Mouse (Mus musculus) stomach, embryonic 14.5 days (tissue): ENCODE data around the gene Rybp. TPM values are rescaled to one million over a fixed set of nuclear protein-coding genes. Genes with fewer than 3 reads are reported as not detected.

Experiments
- ATAC-seq: fragments of 200-750 bp; cut with Nextera tagmentation; 2 replicates; pipeline ENCODE4 v1.8.0; 2017; ENCODE audit warnings: low read depth, moderate TSS enrichment; ENCODE audit not compliant: insufficient number of reproducible peaks, insufficient read depth, low FRiP score
- H3K27ac ChIP-seq: fragments of 300-500 bp; sonication (generic); 2 replicates; pipeline ENCODE4 v1.5.1; 2014; ENCODE audit warnings: mild to moderate bottlenecking, low read length, moderate library complexity, mixed read lengths
- H3K27me3 ChIP-seq: fragments of 300-500 bp; sonication (generic); 2 replicates; pipeline ENCODE4 v1.6.1; 2014; ENCODE audit warnings: low read length, control low read depth, mixed read lengths; ENCODE audit not compliant: control insufficient read depth, insufficient read depth
- H3K36me3 ChIP-seq: fragments of 300-500 bp; sonication (generic); 2 replicates; pipeline ENCODE4 v1.6.1; 2014; ENCODE audit warnings: mild to moderate bottlenecking, control low read depth, low read length, moderate library complexity, mixed read lengths; ENCODE audit not compliant: control insufficient read depth, insufficient read depth
- H3K4me1 ChIP-seq: fragments of 300-500 bp; sonication (generic); 2 replicates; pipeline ENCODE4 v1.6.1; 2014; ENCODE audit warnings: low read length, control low read depth, mixed read lengths; ENCODE audit not compliant: control insufficient read depth, insufficient read depth
- H3K4me2 ChIP-seq: fragments of 300-500 bp; sonication (generic); replicated peaks from 2 replicates; pipeline ENCODE4 v1.6.1; 2014; ENCODE audit warnings: low read depth, low read length, control low read depth
- H3K4me3 ChIP-seq: fragments of 300-500 bp; sonication (generic); 2 replicates; pipeline ENCODE4 v1.5.1; 2014; ENCODE audit warnings: low read depth, low read length, control low read depth
- H3K9ac ChIP-seq: fragments of 300-500 bp; sonication (generic); replicated peaks from 2 replicates; pipeline ENCODE4 v1.6.1; 2014; ENCODE audit warnings: low read depth, mild to moderate bottlenecking, control low read depth, low read length, moderate library complexity, mixed read lengths
- H3K9me3 ChIP-seq: fragments of 300-500 bp; sonication (generic); 2 replicates; pipeline ENCODE4 v1.6.1; 2016; ENCODE audit warnings: low read depth, low read length, control low read depth; ENCODE audit not compliant: control insufficient read depth
- WGBS: fragments of 180-500 bp; shearing (Covaris S2); extraction: QIAGEN DNeasy Blood & Tissue Kit; methylation state at CpG from one replicate; pipeline ENCODE4 v1.1.7; 2014; 5-methylcytosine and 5-hydroxymethylcytosine counted together
- polyA plus RNA-seq: library from polyadenylated mRNA; unstranded; fragments of >200 nt; fragmentation: Nextera tagmentation; extraction: Ambion mirVana; gene quantifications from 2 replicates; pipeline ENCODE4 v1.2.1, GENCODE M21; 2014

Rybp gene
- polyA plus RNA-seq, 1 experiment from 2014 or later, result 12.6 TPM

DNA sequence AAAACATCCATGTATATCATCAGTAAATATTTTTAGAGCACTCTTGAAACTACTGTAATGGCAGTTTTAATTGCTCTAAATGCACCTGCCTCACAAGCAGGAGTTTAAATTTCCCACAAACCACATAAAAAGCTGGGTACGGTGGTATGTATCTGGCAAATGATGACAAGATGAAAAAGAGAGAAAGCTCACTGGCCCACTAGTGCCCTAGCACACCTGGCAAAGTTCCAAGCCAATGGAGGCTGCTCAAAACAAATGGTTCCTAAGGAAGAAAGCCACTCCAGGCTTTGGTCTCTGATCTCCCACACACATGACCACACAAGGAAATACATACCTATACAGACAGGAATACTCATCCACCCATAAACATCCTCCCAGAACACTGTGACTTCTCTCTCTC is 31.9 kb downstream of the Rybp start:
- no peak overlapping the region for H3K9ac ChIP-seq
- H3K27ac ChIP-seq, result no peak overlapping the region
- ATAC-seq, result no peak
- H3K9me3 ChIP-seq, result no peaks in the 10 kb centered on the region
- no peaks in the 10 kb centered on the region for H3K27me3 ChIP-seq
- no peaks in the 10 kb centered on the region for H3K36me3 ChIP-seq
- no peak overlapping the region for H3K4me2 ChIP-seq
- no peaks in the 10 kb centered on the region; the same call in 1 of the 2 replicates for H3K4me1 ChIP-seq
- H3K4me3 ChIP-seq, result no peak overlapping the region
- WGBS, result 29% methylated on average over 1 of the region's 1 CpGs

DNA sequence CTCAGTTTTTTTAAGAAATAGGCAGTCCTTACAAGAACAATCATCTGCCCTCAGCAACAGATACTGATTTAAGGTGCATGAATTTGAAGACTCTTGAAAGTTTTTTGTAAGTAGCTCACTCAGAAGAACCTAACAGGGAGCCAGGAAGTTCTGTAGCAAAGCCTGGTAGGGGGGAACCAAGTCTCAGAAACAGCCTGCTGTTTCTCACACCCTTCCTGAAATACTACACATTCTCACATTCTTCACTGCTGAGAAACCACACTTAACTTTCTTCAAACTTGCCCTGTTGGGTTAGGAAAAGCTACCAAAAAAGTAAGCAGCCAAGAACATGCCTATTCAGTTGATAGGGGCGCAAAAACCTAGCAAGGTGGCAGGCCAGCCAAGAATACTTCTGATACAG is 32.6 kb downstream of the Rybp start:
- no peaks in the 10 kb centered on the region for H3K27me3 ChIP-seq
- ATAC-seq, result no peak
- H3K9ac ChIP-seq, result no peak overlapping the region
- H3K36me3 ChIP-seq, result no peaks in the 10 kb centered on the region
- no peak overlapping the region for H3K27ac ChIP-seq
- H3K4me2 ChIP-seq, result no peak overlapping the region
- H3K4me3 ChIP-seq, result no peak overlapping the region
- 76% methylated on average over 1 of the region's 1 CpGs for WGBS
- H3K9me3 ChIP-seq, result no peaks in the 10 kb centered on the region
- no peaks in the 10 kb centered on the region; the same call in 1 of the 2 replicates for H3K4me1 ChIP-seq

DNA sequence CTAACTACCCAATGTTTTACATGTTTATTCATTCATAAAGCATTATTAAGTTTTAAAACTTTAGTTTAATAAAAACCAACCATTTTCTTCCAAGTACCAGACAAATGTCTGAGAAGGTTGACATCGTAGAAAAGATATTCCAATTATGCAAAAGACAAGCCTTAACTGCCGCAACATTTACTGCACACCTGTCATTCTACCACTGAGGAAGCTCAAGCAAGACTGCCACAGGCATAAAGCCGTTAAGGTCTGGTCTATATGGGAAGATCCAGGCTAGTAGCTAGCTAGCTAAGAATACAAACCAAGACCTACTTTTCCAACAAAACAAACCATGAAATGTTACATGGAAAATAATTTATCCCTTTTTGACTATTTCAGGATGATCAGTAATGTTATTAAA is 42.8 kb downstream of the Rybp start:
- no peaks in the 10 kb centered on the region for H3K4me1 ChIP-seq
- ATAC-seq, result no peak
- no peaks in the 10 kb centered on the region for H3K9me3 ChIP-seq
- H3K27me3 ChIP-seq, result no peaks in the 10 kb centered on the region
- no peaks in the 10 kb centered on the region for H3K36me3 ChIP-seq
- WGBS, result 64% methylated on average over 3 of the region's 3 CpGs
- H3K9ac ChIP-seq, result no peak overlapping the region
- H3K4me2 ChIP-seq, result no peak overlapping the region
- H3K27ac ChIP-seq, result no peak overlapping the region
- no peak overlapping the region for H3K4me3 ChIP-seq

DNA sequence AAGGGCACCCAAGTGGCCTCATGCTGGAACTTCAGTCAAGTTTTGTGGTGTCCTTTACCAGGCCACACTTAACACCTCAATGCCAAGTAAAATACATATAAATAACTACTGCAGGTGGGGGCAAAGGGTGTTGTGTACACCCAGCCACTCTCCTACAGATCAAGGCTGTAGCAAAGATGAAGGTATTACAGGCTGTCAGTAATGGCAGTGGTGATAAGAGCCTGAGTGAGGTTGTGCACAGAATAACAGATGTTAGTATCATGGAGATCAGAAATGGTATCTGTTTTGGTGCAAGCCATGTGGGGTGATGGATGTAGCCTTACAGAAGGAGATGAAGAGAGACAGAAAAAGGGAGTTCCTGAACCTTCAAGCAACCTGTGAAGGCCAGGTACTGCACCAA is 52.2 kb downstream of the Rybp start:
- Histone ChIP-seq H3K9ac (no peak overlapping the region), H3K27ac (no peak overlapping the region), H3K9me3 (no peaks in the 10 kb centered on the region), H3K27me3 (no peaks in the 10 kb centered on the region), H3K4me1 (peaks cover 3% of the 10 kb centered on the region; the same call in 1 of the 2 replicates), H3K4me2 (no peak overlapping the region), H3K4me3 (no peak overlapping the region), H3K36me3 (no peaks in the 10 kb centered on the region)
- ATAC-seq, result no peak

DNA sequence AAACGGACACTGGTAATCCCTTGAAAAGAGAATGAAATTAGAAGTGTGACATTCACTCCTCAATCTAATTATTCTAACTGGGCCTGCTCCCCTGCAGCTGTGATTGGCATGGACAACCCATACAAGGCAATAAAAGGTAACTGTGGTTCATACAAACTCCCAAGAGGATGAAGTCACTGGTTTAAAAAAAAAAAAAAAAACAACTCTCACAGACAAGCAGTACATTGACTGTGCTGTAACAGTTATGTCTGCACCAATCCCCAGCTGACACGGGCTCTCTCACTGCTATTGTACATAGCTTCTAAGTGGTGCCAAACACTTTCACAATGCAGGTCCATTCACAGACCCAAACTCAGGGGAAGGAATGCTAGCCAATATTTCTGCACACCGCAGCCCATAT is 53.8 kb downstream of the Rybp start:
- no peak for ATAC-seq
- 77% methylated on average over 3 of the region's 3 CpGs for WGBS
- Histone ChIP-seq H3K4me3 (no peak overlapping the region), H3K9me3 (no peaks in the 10 kb centered on the region), H3K4me2 (no peak overlapping the region), H3K36me3 (no peaks in the 10 kb centered on the region), H3K27ac (no peak overlapping the region), H3K4me1 (peaks cover 3% of the 10 kb centered on the region; the same call in 1 of the 2 replicates), H3K9ac (no peak overlapping the region), H3K27me3 (no peaks in the 10 kb centered on the region)

DNA sequence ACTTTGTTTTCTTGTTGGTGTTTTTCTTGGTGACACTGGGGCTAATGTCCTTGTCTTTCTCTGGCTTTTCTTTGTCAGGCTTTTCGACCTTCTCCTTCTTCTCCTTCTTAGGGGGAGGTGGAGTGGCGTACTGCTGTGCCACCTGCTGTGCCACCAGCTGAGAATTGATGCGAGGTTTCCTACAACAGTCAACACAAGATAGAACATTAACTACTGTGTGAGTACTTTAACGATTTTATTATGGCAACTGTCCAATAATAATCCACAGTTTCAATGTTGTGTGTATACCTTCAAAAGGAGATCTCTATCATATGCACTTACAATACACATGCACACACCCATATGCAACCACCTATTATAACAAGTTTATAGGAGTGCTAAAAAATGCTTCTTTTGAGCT is 54.2 kb downstream of the Rybp start:
- Histone ChIP-seq H3K36me3 (no peaks in the 10 kb centered on the region), H3K27ac (no peak overlapping the region), H3K9me3 (no peaks in the 10 kb centered on the region), H3K4me1 (peaks cover 3% of the 10 kb centered on the region; the same call in 1 of the 2 replicates), H3K9ac (no peak overlapping the region), H3K4me2 (no peak overlapping the region), H3K27me3 (no peaks in the 10 kb centered on the region), H3K4me3 (no peak overlapping the region)
- 70% methylated on average over 4 of the region's 4 CpGs for WGBS
- no peak for ATAC-seq

DNA sequence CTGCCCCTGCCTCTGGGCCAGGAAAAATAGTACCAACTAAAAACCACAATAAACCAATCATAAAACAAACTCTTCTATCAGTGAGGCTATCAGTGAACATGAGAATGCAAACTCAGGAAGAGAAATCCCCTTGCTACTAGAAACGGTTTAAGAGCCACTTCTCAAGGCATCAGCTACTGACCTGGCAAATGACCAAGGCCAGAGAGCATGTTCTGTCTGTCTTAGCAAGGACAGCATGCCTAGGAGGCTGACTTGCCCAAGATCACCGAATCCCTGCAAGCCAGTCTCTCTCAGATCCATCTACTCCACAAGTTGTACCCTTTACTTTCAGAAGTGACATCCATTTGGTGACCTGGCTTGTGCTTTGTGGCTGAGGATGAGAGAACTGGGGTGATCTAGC is 61.1 kb downstream of the Rybp start:
- peaks cover 4% of the 10 kb centered on the region; the same call in 1 of the 2 replicates for H3K4me1 ChIP-seq
- 52% methylated on average over 2 of the region's 2 CpGs for WGBS
- no peak overlapping the region for H3K27ac ChIP-seq
- no peak overlapping the region for H3K4me3 ChIP-seq
- H3K9me3 ChIP-seq, result no peaks in the 10 kb centered on the region
- H3K4me2 ChIP-seq, result no peak overlapping the region
- no peak for ATAC-seq
- no peak overlapping the region for H3K9ac ChIP-seq
- no peaks in the 10 kb centered on the region for H3K27me3 ChIP-seq
- H3K36me3 ChIP-seq, result no peaks in the 10 kb centered on the region; the same call in 1 of the 2 replicates

DNA sequence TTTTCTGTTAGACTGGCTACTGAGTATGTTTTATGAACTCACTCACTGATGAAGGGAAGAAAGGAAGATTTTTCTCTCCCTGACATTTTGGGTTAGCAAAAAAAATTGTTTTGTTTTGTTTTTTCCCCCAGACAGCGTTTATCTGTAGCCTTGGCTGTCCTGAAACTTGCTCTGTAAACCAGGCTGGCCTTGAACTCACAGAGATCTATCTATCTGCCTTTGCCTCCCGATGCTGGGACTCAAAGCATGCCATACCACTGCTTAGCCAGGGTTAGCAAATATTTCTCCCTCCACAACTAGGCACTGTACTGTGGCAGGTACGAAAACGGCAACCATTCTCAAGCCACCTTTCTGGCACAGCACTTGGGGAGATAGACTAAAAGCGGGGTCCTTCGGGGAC is 63.4 kb downstream of the Rybp start:
- no peak for ATAC-seq
- no peak overlapping the region for H3K4me2 ChIP-seq

DNA sequence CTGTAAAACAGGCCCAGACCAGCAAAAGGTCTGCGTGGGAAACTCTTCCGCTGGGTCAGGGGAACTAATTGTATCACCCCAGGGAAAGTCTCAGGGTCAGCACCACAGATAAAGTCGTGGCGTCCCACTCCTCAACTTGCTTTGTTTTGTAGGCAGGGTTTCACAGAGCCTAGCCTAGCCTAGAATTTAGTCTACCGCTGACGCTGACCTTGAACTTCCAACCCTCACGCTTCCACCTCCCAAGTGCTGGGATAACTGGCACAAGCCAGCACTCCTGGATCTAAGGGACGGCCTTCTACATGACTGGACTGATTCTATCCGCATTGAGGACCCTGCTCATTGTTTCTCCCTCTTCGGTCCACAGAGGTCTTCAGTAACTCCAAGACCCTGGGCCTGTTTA is 63.9 kb downstream of the Rybp start:
- Histone ChIP-seq H3K4me2 (no peak overlapping the region), H3K9ac (no peak overlapping the region), H3K27ac (no peak overlapping the region), H3K27me3 (no peaks in the 10 kb centered on the region), H3K4me3 (no peak overlapping the region), H3K4me1 (peaks cover 16% of the 10 kb centered on the region; the same call in 1 of the 2 replicates), H3K36me3 (no peaks in the 10 kb centered on the region; the same call in 1 of the 2 replicates), H3K9me3 (no peaks in the 10 kb centered on the region)
- ATAC-seq, result no peak
- 80% methylated on average over 10 of the region's 10 CpGs for WGBS

More for the DNA sequence above, 63.4 kb downstream of the Rybp start:
- Histone ChIP-seq H3K9ac (no peak overlapping the region), H3K36me3 (no peaks in the 10 kb centered on the region; the same call in 1 of the 2 replicates), H3K4me1 (peaks cover 11% of the 10 kb centered on the region; the same call in 1 of the 2 replicates), H3K27ac (no peak overlapping the region), H3K4me3 (no peak overlapping the region), H3K27me3 (no peaks in the 10 kb centered on the region), H3K9me3 (no peaks in the 10 kb centered on the region)
- WGBS, result 89% methylated on average over 6 of the region's 6 CpGs
